Mouse (Mus musculus): Measurements from ENCODE around the gene Tm6sf2.

DNA sequence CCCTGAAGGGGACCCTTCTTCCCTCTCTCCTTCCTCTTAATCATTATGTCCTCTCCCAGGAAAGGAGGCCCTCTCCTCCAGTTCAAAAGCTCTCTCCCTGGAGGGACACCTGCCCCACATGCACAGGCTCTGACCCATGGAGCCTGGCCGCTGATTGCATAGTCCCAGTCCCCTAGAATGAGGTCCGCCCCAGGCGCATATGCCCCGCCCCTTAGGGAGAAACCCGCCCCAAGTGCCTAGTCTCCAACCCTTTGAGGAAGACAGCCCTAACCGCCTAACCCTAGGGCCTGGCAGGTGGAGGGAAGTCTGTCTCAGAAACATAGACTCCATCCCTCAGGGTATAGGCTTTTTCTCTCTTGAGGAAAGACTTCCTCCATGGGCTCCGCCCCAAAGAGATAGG, 14.5 kb downstream of the Tm6sf2 start:
- TF ChIP-seq FLI1 (IDR thresholded peaks at IDR 0.05; ENCODE audit: low read length) (no peak), GATA1 (IDR thresholded peaks at IDR 0.05; ENCODE audit: borderline replicate concordance, low read length) (no peak)
